Mouse (Mus musculus) erythroblast, embryonic 14.5 days (primary cell): ENCODE results near the gene Gdpd1.

Experiments
- GATA1 ChIP-seq: IDR thresholded peaks from 2 replicates; pipeline ENCODE4 v1.6.1; 2012; ENCODE audit warnings: low read length, inconsistent platforms, mixed read lengths
- TAL1 ChIP-seq: IDR thresholded peaks from 3 replicates; pipeline ENCODE4 v1.6.1; 2012; ENCODE audit warnings: low read length, inconsistent platforms, mixed read lengths

DNA sequence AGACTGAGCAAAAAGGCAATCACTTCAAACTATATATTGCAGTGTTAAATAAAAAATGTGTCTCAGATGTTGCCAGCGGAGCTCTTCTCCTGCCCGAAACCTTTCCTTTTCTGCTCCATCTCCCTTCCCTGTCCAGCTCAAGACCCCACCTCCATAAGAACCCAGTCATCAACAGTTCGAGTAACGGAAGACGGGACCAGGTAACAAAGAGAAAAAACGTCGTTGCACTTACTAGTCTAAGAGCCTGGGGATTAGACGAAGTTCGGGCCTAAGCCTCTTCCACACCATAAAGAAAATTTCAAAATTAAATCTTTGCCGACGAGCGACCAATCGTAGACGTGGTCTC lies 34.5 kb upstream of the Gdpd1 start, which contains the start of gene Prr11:
- TF ChIP-seq TAL1 (no peak), GATA1 (no peak)
